Mouse (Mus musculus) activated CD4-positive, CD25-positive, alpha-beta regulatory T cell, adult 9 weeks (primary cell): ENCODE measurements around the gene Mip. TPM values are rescaled to one million over a fixed set of nuclear protein-coding genes. Genes with fewer than 3 reads are reported as not detected.

Experiments used
- polyA plus RNA-seq: library from polyadenylated mRNA; unstranded; fragments of 100-300 nt; shearing (Covaris generic); gene quantifications from one replicate; pipeline ENCODE4 v1.2.1, GENCODE M21; 2017

Mip gene
- not detected for polyA plus RNA-seq

GRCm38 (mm10) chr10:128225538-128225937, at the start of gene Mip:
Gene Mip (plus strand): TSS chr10:128225838.

GRCm38 (mm10) chr10:128179989-128180388, 45.6 kb upstream of the Mip start, which contains the start of gene Rbms2:
Gene Rbms2 (minus strand): TSS chr10:128180297.

GRCm38 (mm10) chr10:128194024-128194550, 31.6 kb upstream of the Mip start, which contains the start of gene Gls2:
Gene Gls2 (plus strand): TSS chr10:128194457.

GRCm38 (mm10) chr10:128211390-128212108, 14.1 kb upstream of the Mip start, which contains the start of gene Spryd4:
Gene Spryd4 (minus strand): TSS chr10:128211807.

GRCm38 (mm10) chr10:128231697-128232419, 6.2 kb downstream of the Mip start, which contains the start of gene Timeless:
Gene Timeless (plus strand): TSS chr10:128232065.

GRCm38 (mm10) chr10:128253677-128254255, 28.1 kb downstream of the Mip start, which contains the start of gene Apon:
Gene Apon (plus strand): TSS chr10:128254096.

GRCm38 (mm10) chr10:128268371-128268770, 42.7 kb downstream of the Mip start, which contains the start of gene Apof:
Gene Apof (plus strand): TSS chr10:128268671.

GRCm38 (mm10) chr10:128270287-128270841, 44.7 kb downstream of the Mip start, which contains the start of gene Stat2:
Gene Stat2 (plus strand): TSS chr10:128270559.

Other genes with a start within 250 kb of the Mip start
- gene Hsd17b6, start 218.2 kb upstream of the Mip start, polyA plus RNA-seq = not detected
- gene Prim1, start 210.7 kb upstream of the Mip start, polyA plus RNA-seq = 20.3 TPM
- gene Naca, start 190.3 kb upstream of the Mip start, polyA plus RNA-seq = 675 TPM
- 94.5 TPM for gene Ptges3, start 166.9 kb upstream of the Mip start, polyA plus RNA-seq
- 1,218 TPM for gene Atp5b, start 142.6 kb upstream of the Mip start, polyA plus RNA-seq
- gene Baz2a, start 134.3 kb upstream of the Mip start, polyA plus RNA-seq = 80.6 TPM
- gene Rbms2, start 45.5 kb upstream of the Mip start, polyA plus RNA-seq = 36.9 TPM
- 0.23 TPM for gene Gls2, start 31.4 kb upstream of the Mip start, polyA plus RNA-seq
- 15.9 TPM for gene Spryd4, start 14.0 kb upstream of the Mip start, polyA plus RNA-seq
- gene Timeless, start 6.2 kb downstream of the Mip start, polyA plus RNA-seq = 25.1 TPM
- not detected for gene Apon, start 28.3 kb downstream of the Mip start, polyA plus RNA-seq
- gene Apof, start 42.8 kb downstream of the Mip start, polyA plus RNA-seq = not detected
- gene Stat2, start 44.7 kb downstream of the Mip start, polyA plus RNA-seq = 100 TPM
- not detected for gene Il23a, start 72.9 kb downstream of the Mip start, polyA plus RNA-seq
- gene Pan2, start 77.5 kb downstream of the Mip start, polyA plus RNA-seq = 45.1 TPM
- gene Cnpy2, start 96.6 kb downstream of the Mip start, polyA plus RNA-seq = 156 TPM
- 181 TPM for gene Cs, start 111.9 kb downstream of the Mip start, polyA plus RNA-seq
- gene Coq10a, start 143.2 kb downstream of the Mip start, polyA plus RNA-seq = 12.2 TPM
- gene Ankrd52, start 151.3 kb downstream of the Mip start, polyA plus RNA-seq = 2.6 TPM
- gene Slc39a5, start 175.4 kb downstream of the Mip start, polyA plus RNA-seq = 0.13 TPM
- gene Nabp2, start 185.7 kb downstream of the Mip start, polyA plus RNA-seq = 128 TPM
- 47.8 TPM for gene Rnf41, start 185.8 kb downstream of the Mip start, polyA plus RNA-seq
- gene Smarcc2, start 233.4 kb downstream of the Mip start, polyA plus RNA-seq = 131 TPM